Mouse (Mus musculus): ENCODE data around the gene Arhgef38.

Gene Arhgef38

GRCm38 (mm10) chr3:133165130-133165529, 69.6 kb downstream of the Arhgef38 start:
- DNase-seq (ENCODE audit: low spot score in 2 of 2) = no peak

- DNase-seq (ENCODE audit: low spot score in 2 of 2) = no peak
Measured at GRCm38 (mm10) chr3:133163913-133164406, 70.8 kb downstream of the Arhgef38 start.

GRCm38 (mm10) chr3:133163174-133163573, 71.6 kb downstream of the Arhgef38 start:
- no peak for DNase-seq (ENCODE audit: low spot score in 2 of 2)

- no peak for DNase-seq (ENCODE audit: low spot score in 2 of 2)
Measured at GRCm38 (mm10) chr3:133161407-133161806, 73.3 kb downstream of the Arhgef38 start.

- no peak for DNase-seq (ENCODE audit: low spot score in 2 of 2)
Measured at GRCm38 (mm10) chr3:133158260-133158659, 76.5 kb downstream of the Arhgef38 start.

- DNase-seq (ENCODE audit: low spot score in 2 of 2) = no peak
Measured at GRCm38 (mm10) chr3:133154683-133155082, 80.1 kb downstream of the Arhgef38 start.

- no peak for DNase-seq (ENCODE audit: low spot score in 2 of 2)
Measured at GRCm38 (mm10) chr3:133153629-133154028, 81.1 kb downstream of the Arhgef38 start.

- DNase-seq (ENCODE audit: low spot score in 2 of 2) = no peak
Measured at GRCm38 (mm10) chr3:133152831-133153230, 81.9 kb downstream of the Arhgef38 start.

GRCm38 (mm10) chr3:133151629-133152028, 83.1 kb downstream of the Arhgef38 start:
- no peak for DNase-seq (ENCODE audit: low spot score in 2 of 2)

GRCm38 (mm10) chr3:133144511-133145147, 90.1 kb downstream of the Arhgef38 start:
- no peak for DNase-seq (ENCODE audit: low spot score in 2 of 2)

GRCm38 (mm10) chr3:133141877-133142276, 92.9 kb downstream of the Arhgef38 start:
- DNase-seq (ENCODE audit: low spot score in 2 of 2) = no peak

- DNase-seq (ENCODE audit: low spot score in 2 of 2) = no peak
Measured at GRCm38 (mm10) chr3:133132611-133133010, 102.1 kb downstream of the Arhgef38 start.

GRCm38 (mm10) chr3:133131372-133131771, 103.4 kb downstream of the Arhgef38 start:
- no peak for DNase-seq (ENCODE audit: low spot score in 2 of 2)

- DNase-seq (ENCODE audit: low spot score in 2 of 2) = no peak
Measured at GRCm38 (mm10) chr3:133113281-133113680, 121.5 kb downstream of the Arhgef38 start.

- no peak for DNase-seq (ENCODE audit: low spot score in 2 of 2)
Measured at GRCm38 (mm10) chr3:133111741-133112140, 123.0 kb downstream of the Arhgef38 start.

GRCm38 (mm10) chr3:133109844-133110243, 124.9 kb downstream of the Arhgef38 start:
- no peak for DNase-seq (ENCODE audit: low spot score in 2 of 2)

- no peak for DNase-seq (ENCODE audit: low spot score in 2 of 2)
Measured at GRCm38 (mm10) chr3:133108731-133109130, 126.0 kb downstream of the Arhgef38 start.

- DNase-seq (ENCODE audit: low spot score in 2 of 2) = no peak
Measured at GRCm38 (mm10) chr3:133104436-133104835, 130.3 kb downstream of the Arhgef38 start.

GRCm38 (mm10) chr3:133103768-133104167, 131.0 kb downstream of the Arhgef38 start:
- no peak for DNase-seq (ENCODE audit: low spot score in 2 of 2)

- DNase-seq (ENCODE audit: low spot score in 2 of 2) = no peak
Measured at GRCm38 (mm10) chr3:133098909-133099308, 135.8 kb downstream of the Arhgef38 start.

GRCm38 (mm10) chr3:133098336-133098735, 136.4 kb downstream of the Arhgef38 start:
- no peak for DNase-seq (ENCODE audit: low spot score in 2 of 2)

GRCm38 (mm10) chr3:133097936-133098335, 136.8 kb downstream of the Arhgef38 start:
- DNase-seq (ENCODE audit: low spot score in 2 of 2) = no peak

- DNase-seq (ENCODE audit: low spot score in 2 of 2) = no peak
Measured at GRCm38 (mm10) chr3:133094305-133094704, 140.4 kb downstream of the Arhgef38 start.

- no peak for DNase-seq (ENCODE audit: low spot score in 2 of 2)
Measured at GRCm38 (mm10) chr3:133092936-133093335, 141.8 kb downstream of the Arhgef38 start.

All from urinary bladder, postnatal 4 days (tissue).